Mouse (Mus musculus) MEL-GATA-1-ER (cell line): Measurements from ENCODE around the gene Smc3.

Source experiments
- DNase-seq: peaks from one replicate; pipeline ENCODE4 v3.0.0-alpha.2; 2012; ENCODE audit warnings: low read depth; ENCODE audit errors: extremely low read depth

Smc3 gene

GRCm38 (mm10) chr19:53599757-53600539 is at the start of gene Smc3:
TSS of gene Smc3 (plus strand) at chr19:53600398.
- peak; percentile 96 for DNase-seq

- DNase-seq = no peak
Measured at GRCm38 (mm10) chr19:53550972-53551371, 49.2 kb upstream of the Smc3 start.

GRCm38 (mm10) chr19:53552216-53552786 is 47.9 kb upstream of the Smc3 start:
- DNase-seq = no peak

- DNase-seq = no peak
Measured at GRCm38 (mm10) chr19:53552795-53553194, 47.4 kb upstream of the Smc3 start.

GRCm38 (mm10) chr19:53554402-53554801 is 45.8 kb upstream of the Smc3 start:
- no peak for DNase-seq

- DNase-seq = no peak
Measured at GRCm38 (mm10) chr19:53554981-53555616, 45.1 kb upstream of the Smc3 start.

GRCm38 (mm10) chr19:53556841-53557240 is 43.4 kb upstream of the Smc3 start:
- DNase-seq = no peak

GRCm38 (mm10) chr19:53557267-53557936 is 42.8 kb upstream of the Smc3 start:
- no peak for DNase-seq

GRCm38 (mm10) chr19:53560436-53560835 is 39.8 kb upstream of the Smc3 start:
- no peak for DNase-seq

GRCm38 (mm10) chr19:53564174-53564573 is 36.0 kb upstream of the Smc3 start:
- no peak for DNase-seq

GRCm38 (mm10) chr19:53565565-53566277 is 34.5 kb upstream of the Smc3 start:
- DNase-seq = no peak

- no peak for DNase-seq
Measured at GRCm38 (mm10) chr19:53567864-53568263, 32.3 kb upstream of the Smc3 start.

GRCm38 (mm10) chr19:53568553-53568952 is 31.6 kb upstream of the Smc3 start:
- DNase-seq = no peak

- DNase-seq = no peak
Measured at GRCm38 (mm10) chr19:53571056-53571455, 29.1 kb upstream of the Smc3 start.

GRCm38 (mm10) chr19:53571501-53572428 is 28.4 kb upstream of the Smc3 start:
- DNase-seq = no peak

- DNase-seq = no peak
Measured at GRCm38 (mm10) chr19:53572607-53573006, 27.6 kb upstream of the Smc3 start.

- DNase-seq = no peak
Measured at GRCm38 (mm10) chr19:53573151-53573550, 27.0 kb upstream of the Smc3 start.

- no peak for DNase-seq
Measured at GRCm38 (mm10) chr19:53574131-53574530, 26.1 kb upstream of the Smc3 start.

- DNase-seq = no peak
Measured at GRCm38 (mm10) chr19:53574546-53574945, 25.7 kb upstream of the Smc3 start.

GRCm38 (mm10) chr19:53575296-53576010 is 24.7 kb upstream of the Smc3 start:
- no peak for DNase-seq
